Mouse (Mus musculus) hindbrain, postnatal 0 days (tissue): ENCODE data around the gene Rdh1. TPM values are rescaled to one million over a fixed set of nuclear protein-coding genes. Genes with fewer than 3 reads are reported as not detected.

ENCODE experiments used
- ATAC-seq: fragments of 200-750 bp; cut with Nextera tagmentation; 2 replicates; pipeline ENCODE4 v1.8.0; 2017; ENCODE audit warnings: mild to moderate bottlenecking, moderate TSS enrichment, moderate library complexity
- DNase-seq: peaks from one replicate; pipeline ENCODE4 v3.0.0-alpha.2; 2015; ENCODE audit warnings: low spot score
- H3K27ac ChIP-seq: fragments of 300-500 bp; sonication (generic); 2 replicates; pipeline ENCODE4 v1.5.1; 2014; ENCODE audit warnings: mild to moderate bottlenecking
- H3K27me3 ChIP-seq: fragments of 300-500 bp; sonication (generic); 2 replicates; pipeline ENCODE4 v1.6.1; 2014; ENCODE audit warnings: low read length, mixed read lengths; ENCODE audit not compliant: insufficient read depth
- H3K36me3 ChIP-seq: fragments of 300-500 bp; sonication (generic); 2 replicates; pipeline ENCODE4 v1.6.1; 2014; ENCODE audit warnings: low read length, mixed read lengths; ENCODE audit not compliant: insufficient read depth
- H3K4me1 ChIP-seq: fragments of 300-500 bp; sonication (generic); 2 replicates; pipeline ENCODE4 v1.6.1; 2014; ENCODE audit warnings: antibody characterized with exemption, low read length, mixed read lengths; ENCODE audit not compliant: insufficient read depth
- H3K4me2 ChIP-seq: fragments of 300-500 bp; sonication (generic); 2 replicates; pipeline ENCODE4 v1.6.1; 2014; ENCODE audit warnings: low read depth, mild to moderate bottlenecking, low read length, moderate library complexity, mixed read lengths
- H3K4me3 ChIP-seq: fragments of 300-500 bp; sonication (generic); 2 replicates; pipeline ENCODE4 v1.5.1; 2014; ENCODE audit warnings: low read length
- H3K9ac ChIP-seq: fragments of 300-500 bp; sonication (generic); replicated peaks from 2 replicates; pipeline ENCODE4 v1.6.1; 2014; ENCODE audit warnings: mild to moderate bottlenecking, low read length, moderate library complexity, mixed read lengths
- H3K9me3 ChIP-seq: fragments of 300-500 bp; sonication (generic); 2 replicates; pipeline ENCODE4 v1.6.1; 2016; ENCODE audit warnings: low read length, mixed read lengths
- CTCF ChIP-seq: IDR thresholded peaks from 2 replicates; pipeline ENCODE4 v1.5.1; 2016; ENCODE audit warnings: antibody characterized with exemption, control low read depth, low read depth
- WGBS: fragments of 180-500 bp; shearing (Covaris S2); extraction: QIAGEN DNeasy Blood & Tissue Kit; methylation state at CpG from one replicate; pipeline ENCODE4 v1.1.7; 2014; 5-methylcytosine and 5-hydroxymethylcytosine counted together
- polyA plus RNA-seq: library from polyadenylated mRNA; unstranded; fragments of >200 nt; fragmentation: Nextera tagmentation; extraction: Ambion mirVana; gene quantifications from 2 replicates; pipeline ENCODE4 v1.2.1, GENCODE M21; 2015
- total RNA-seq: library from RNA; depleted of rRNA; stranded (reverse); fragments of >200 nt; gene quantifications from 2 replicates; pipeline ENCODE4 v1.2.3, GENCODE M21; 2014

Rdh1 gene
- total and polyA plus RNA-seq, 2 experiments from 2014 or later, result not detected

- Histone ChIP-seq H3K4me2 (no peak overlapping the region), H3K4me1 (no peaks in the 10 kb centered on the region; the same call in 1 of the 2 replicates), H3K36me3 (no peaks in the 10 kb centered on the region), H3K9me3 (no peaks in the 10 kb centered on the region), H3K9ac (no peak overlapping the region), H3K27me3 (no peaks in the 10 kb centered on the region), H3K27ac (no peak overlapping the region), H3K4me3 (no peak overlapping the region)
- peak; percentile 77 for ATAC-seq
- 58% methylated on average over 8 of the region's 8 CpGs for WGBS
- no peak for TF ChIP-seq CTCF
- DNase-seq, result peak; percentile 69
Measured at GRCm38 (mm10) chr10:127728437-127728836, 31.1 kb upstream of the Rdh1 start.

- no peak overlapping the region for H3K27ac ChIP-seq
- no peak overlapping the region for H3K4me2 ChIP-seq
- H3K36me3 ChIP-seq, result no peaks in the 10 kb centered on the region
- H3K9ac ChIP-seq, result no peak overlapping the region
- H3K9me3 ChIP-seq, result no peaks in the 10 kb centered on the region
- TF ChIP-seq CTCF, result no peak
- H3K4me1 ChIP-seq, result no peaks in the 10 kb centered on the region; the same call in 1 of the 2 replicates
- H3K27me3 ChIP-seq, result no peaks in the 10 kb centered on the region
- no peak overlapping the region for H3K4me3 ChIP-seq
- 47% methylated on average over 11 of the region's 11 CpGs for WGBS
- no peak for DNase-seq
- no peak for ATAC-seq
Measured at GRCm38 (mm10) chr10:127730285-127730932, 29.1 kb upstream of the Rdh1 start.

- ATAC-seq, result no peak
- H3K9ac ChIP-seq, result no peak overlapping the region
- no peak overlapping the region for H3K27ac ChIP-seq
- no peaks in the 10 kb centered on the region; the same call in 1 of the 2 replicates for H3K4me1 ChIP-seq
- H3K36me3 ChIP-seq, result no peaks in the 10 kb centered on the region
- WGBS, result 35% methylated on average over 9 of the region's 9 CpGs
- DNase-seq, result no peak
- TF ChIP-seq CTCF, result no peak
- no peaks in the 10 kb centered on the region for H3K27me3 ChIP-seq
- H3K4me2 ChIP-seq, result no peak overlapping the region
- no peaks in the 10 kb centered on the region for H3K9me3 ChIP-seq
- no peak overlapping the region for H3K4me3 ChIP-seq
Measured at GRCm38 (mm10) chr10:127730933-127731310, 28.6 kb upstream of the Rdh1 start.

- no peak for TF ChIP-seq CTCF
- H3K4me1 ChIP-seq, result no peaks in the 10 kb centered on the region; the same call in 1 of the 2 replicates
- no peak for DNase-seq
- no peak for ATAC-seq
- no peak overlapping the region for H3K4me3 ChIP-seq
- H3K27ac ChIP-seq, result no peak overlapping the region
- H3K9me3 ChIP-seq, result no peaks in the 10 kb centered on the region
- no peaks in the 10 kb centered on the region for H3K27me3 ChIP-seq
- 41% methylated on average over 5 of the region's 5 CpGs for WGBS
- H3K4me2 ChIP-seq, result no peak overlapping the region
- no peak overlapping the region for H3K9ac ChIP-seq
- no peaks in the 10 kb centered on the region for H3K36me3 ChIP-seq
Measured at GRCm38 (mm10) chr10:127731397-127731796, 28.1 kb upstream of the Rdh1 start.

- 0 out of 2 replicates have a peak, but pooled peaks have one; percentile 34 for ATAC-seq
- H3K27me3 ChIP-seq, result no peaks in the 10 kb centered on the region
Measured at GRCm38 (mm10) chr10:127734434-127734833, 25.1 kb upstream of the Rdh1 start.

GRCm38 (mm10) chr10:127736266-127736665, 23.3 kb upstream of the Rdh1 start:
- Histone ChIP-seq H3K36me3 (no peaks in the 10 kb centered on the region), H3K4me2 (no peak overlapping the region), H3K27ac (no peak overlapping the region), H3K4me3 (no peak overlapping the region), H3K4me1 (0 out of 2 replicates have a peak, but pooled peaks cover 6% of the 10 kb centered on the region), H3K9me3 (no peaks in the 10 kb centered on the region), H3K27me3 (no peaks in the 10 kb centered on the region), H3K9ac (no peak overlapping the region)
- no peak for DNase-seq
- 79% methylated on average over 2 of the region's 2 CpGs for WGBS
- no peak for ATAC-seq
- no peak for TF ChIP-seq CTCF

More at GRCm38 (mm10) chr10:127734434-127734833, 25.1 kb upstream of the Rdh1 start:
- Histone ChIP-seq H3K27ac (no peak overlapping the region), H3K9ac (no peak overlapping the region), H3K4me2 (no peak overlapping the region), H3K9me3 (no peaks in the 10 kb centered on the region), H3K4me1 (no peaks in the 10 kb centered on the region; the same call in 1 of the 2 replicates), H3K36me3 (no peaks in the 10 kb centered on the region), H3K4me3 (no peak overlapping the region)
- peak; percentile 76 for DNase-seq
- WGBS, result 51% methylated on average over 5 of the region's 5 CpGs
- TF ChIP-seq CTCF, result peak; percentile 81

GRCm38 (mm10) chr10:127736916-127737315, 22.6 kb upstream of the Rdh1 start:
- H3K27me3 ChIP-seq, result no peaks in the 10 kb centered on the region
- no peak for ATAC-seq
- no peaks in the 10 kb centered on the region for H3K9me3 ChIP-seq
- no peak for DNase-seq
- no peak overlapping the region for H3K4me2 ChIP-seq
- no peak overlapping the region for H3K4me3 ChIP-seq
- H3K27ac ChIP-seq, result no peak overlapping the region
- TF ChIP-seq CTCF, result no peak
- 0 out of 2 replicates have a peak, but pooled peaks cover 6% of the 10 kb centered on the region for H3K4me1 ChIP-seq
- peaks cover 4% of the 10 kb centered on the region; the same call in 1 of the 2 replicates for H3K36me3 ChIP-seq
- WGBS, result 77% methylated on average over 4 of the region's 4 CpGs
- H3K9ac ChIP-seq, result no peak overlapping the region
